Mouse (Mus musculus) 3T3-L1 (cell line): ENCODE results near the gene Ptprg.

Experiments
- DNase-seq: peaks from one replicate; pipeline ENCODE4 v3.0.0-alpha.2; 2015; ENCODE audit warnings: low read depth, low spot score

The Ptprg gene

GRCm38 (mm10) chr14:12136536-12136935, 583.2 kb downstream of the Ptprg start:
- DNase-seq, result no peak

- DNase-seq, result peak; percentile 61
Measured at GRCm38 (mm10) chr14:12139643-12140481, 586.5 kb downstream of the Ptprg start.

GRCm38 (mm10) chr14:12143941-12144485, 590.7 kb downstream of the Ptprg start:
- no peak for DNase-seq

DNA sequence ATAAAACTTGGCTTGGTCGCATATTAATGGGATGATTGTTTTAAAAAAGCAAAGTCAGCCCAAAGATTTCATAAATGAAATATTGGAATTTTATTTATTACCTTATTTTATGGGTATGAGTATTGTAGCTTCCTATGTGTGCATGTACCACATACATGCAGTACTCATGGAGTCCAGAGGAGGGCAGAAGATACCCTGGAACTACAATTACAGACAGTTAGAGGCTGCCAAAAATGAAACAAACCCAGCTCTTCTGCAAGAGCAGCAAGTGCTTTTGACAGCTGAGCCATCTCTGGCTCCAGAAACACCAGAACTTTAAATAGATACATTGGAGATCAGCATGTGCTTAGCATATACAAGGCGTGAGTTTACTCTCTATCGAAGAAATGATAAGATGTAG, 592.6 kb downstream of the Ptprg start:
- DNase-seq, result no peak

DNA sequence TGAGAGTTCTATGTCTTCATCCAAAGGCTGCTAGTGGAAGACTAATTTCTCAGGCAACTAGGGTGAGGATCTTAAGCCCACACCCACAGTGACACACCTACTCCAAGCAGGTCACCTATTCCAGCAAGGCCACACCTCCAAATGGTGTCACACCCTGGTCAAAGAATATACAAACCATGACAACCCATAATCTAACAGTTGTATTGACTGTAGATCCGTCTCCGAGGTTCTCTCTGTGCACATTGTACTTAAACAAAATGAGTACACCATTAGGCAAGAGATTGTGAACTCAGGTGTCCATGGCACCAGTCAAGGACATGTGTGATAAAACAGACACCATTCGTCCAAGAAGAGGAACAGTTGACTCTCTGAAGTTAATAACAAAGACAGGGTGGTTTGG, 596.2 kb downstream of the Ptprg start:
- DNase-seq, result no peak

- peak; percentile 51 for DNase-seq
Measured at GRCm38 (mm10) chr14:12151927-12152326, 598.6 kb downstream of the Ptprg start.

DNA sequence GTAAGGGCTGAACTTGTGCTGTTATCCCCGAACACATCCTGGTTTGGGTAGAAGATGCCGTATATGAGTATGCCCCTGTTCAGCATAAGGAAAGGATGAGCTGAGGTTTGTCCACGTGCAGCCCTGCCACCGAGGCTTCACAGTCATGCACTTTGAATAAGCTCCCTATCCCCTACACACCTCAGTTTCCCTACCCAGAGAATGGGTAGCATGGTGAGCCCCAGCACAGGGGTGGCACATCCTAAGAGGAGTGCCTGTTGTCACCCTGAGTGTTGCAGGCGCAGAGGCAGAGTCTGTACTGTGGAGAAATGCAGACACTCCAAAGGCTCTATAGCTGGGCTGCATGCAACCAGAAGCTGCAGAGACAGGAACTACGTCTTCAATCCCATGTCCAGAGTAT, 599.4 kb downstream of the Ptprg start:
- DNase-seq, result no peak

DNA sequence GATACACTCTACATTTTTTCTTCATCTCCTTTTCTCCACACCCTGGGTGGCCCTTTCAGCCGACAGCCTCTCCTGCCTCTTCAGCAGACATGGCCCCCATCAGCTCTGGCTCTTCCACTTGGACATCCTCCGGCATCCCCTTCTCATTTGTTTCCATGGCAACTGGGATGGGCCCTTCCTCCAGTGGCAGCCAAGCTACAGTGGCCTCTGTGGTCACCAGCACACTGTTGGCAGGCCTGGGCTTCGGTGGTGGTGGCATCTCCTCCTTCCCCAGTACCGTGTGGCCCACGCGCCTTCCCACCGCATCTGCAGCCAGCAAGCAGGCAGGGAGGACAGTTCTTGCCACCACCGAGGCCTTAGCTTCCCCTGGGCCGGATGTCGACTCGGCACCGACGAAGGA, 600.3 kb downstream of the Ptprg start:
- no peak for DNase-seq

DNA sequence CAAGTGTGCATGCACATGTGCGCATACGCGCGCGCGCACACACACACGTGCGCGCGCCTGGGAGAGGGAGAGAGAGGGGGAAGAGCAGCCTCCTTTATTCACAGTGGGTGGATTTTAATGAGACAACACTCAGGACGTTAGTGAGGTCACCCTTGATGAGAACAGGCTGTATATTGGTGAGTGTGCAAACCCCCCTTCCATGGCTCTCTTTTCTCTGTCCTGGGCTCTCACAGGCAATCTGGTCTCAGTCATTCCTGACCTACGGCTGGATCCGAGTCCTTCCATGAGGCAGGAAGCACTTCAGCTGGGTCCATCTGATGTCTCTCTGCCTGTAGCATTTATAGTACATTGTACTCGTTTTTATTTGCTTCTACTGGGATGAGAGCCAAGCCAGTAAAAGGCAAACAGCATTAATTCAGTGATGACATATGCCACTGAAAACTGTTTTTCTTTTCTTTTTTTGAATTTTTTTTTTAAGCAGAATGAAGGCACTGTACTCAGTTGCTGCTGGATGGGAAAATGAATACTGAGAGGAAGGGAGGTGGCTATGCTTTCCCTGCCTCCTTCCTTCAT, 608.5 kb downstream of the Ptprg start:
- DNase-seq, result no peak

DNA sequence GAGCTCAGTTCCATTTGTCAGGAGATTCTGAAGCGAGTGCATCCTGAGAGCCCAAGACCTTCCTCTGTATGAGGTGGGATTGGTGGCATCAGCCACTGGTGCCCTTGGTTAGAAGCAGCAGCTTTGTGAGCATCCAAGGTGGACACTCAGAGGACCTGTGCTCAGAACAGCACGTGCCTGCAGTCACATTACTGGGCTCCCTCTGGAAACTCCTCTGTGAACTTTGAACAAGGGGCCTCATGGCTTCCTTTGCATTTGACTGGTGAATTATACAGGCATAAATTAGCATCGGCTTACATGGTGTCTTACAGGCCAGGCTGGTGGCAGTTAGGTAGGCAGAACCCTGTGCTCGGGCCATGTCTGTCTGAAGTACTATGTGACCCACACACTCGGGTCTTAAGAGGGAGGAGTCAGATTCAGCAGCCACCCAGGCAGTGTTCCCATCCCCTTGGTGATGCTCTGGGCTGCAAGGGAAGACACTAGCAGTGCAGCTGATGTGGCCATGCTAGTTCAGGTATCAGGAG, 609.1 kb downstream of the Ptprg start:
- DNase-seq, result no peak

- DNase-seq, result no peak
Measured at GRCm38 (mm10) chr14:12163196-12163595, 609.9 kb downstream of the Ptprg start.

DNA sequence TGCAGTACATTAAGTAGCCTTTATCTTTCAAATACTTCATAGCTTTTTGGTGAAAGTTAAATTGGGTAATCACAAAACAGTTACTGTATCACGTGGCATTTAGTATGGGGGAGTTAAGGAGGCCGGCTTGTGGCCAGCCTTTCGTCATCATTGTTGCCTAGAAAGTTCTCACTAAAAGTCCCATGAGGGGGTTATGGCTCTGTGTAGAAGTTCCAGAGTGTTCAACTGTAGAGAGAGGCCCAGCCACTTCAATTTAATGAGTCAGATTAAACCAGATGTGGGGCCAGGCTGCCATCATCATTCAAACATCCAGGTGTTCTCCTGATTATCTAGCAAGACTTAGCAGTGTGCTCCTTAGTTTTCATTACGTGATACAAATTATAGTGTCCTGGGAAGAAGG, 613.9 kb downstream of the Ptprg start:
- DNase-seq, result no peak

GRCm38 (mm10) chr14:12167651-12168050, 614.3 kb downstream of the Ptprg start:
- no peak for DNase-seq

- no peak for DNase-seq
Measured at GRCm38 (mm10) chr14:12177436-12177835, 624.1 kb downstream of the Ptprg start.

- no peak for DNase-seq
Measured at GRCm38 (mm10) chr14:12178645-12179044, 625.3 kb downstream of the Ptprg start.

DNA sequence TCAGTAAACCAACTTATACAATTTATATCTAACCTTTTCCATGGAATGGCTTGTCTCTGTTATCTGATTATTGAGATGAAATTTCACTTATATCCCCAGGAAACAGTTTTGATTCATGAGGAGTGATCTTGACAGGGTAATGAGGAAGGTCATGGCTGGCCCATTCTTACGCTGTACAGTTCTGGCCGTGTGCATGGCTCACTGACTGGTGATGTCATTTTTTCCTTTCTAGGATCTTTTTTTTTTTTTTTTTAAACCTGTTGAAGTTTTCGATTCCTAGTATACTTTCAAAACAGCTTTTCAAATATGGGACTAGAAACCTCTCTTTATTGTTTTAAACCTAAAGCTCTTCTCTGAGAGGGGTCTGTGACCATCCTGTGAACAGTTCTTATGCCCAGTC, 626.8 kb downstream of the Ptprg start:
- DNase-seq, result no peak

DNA sequence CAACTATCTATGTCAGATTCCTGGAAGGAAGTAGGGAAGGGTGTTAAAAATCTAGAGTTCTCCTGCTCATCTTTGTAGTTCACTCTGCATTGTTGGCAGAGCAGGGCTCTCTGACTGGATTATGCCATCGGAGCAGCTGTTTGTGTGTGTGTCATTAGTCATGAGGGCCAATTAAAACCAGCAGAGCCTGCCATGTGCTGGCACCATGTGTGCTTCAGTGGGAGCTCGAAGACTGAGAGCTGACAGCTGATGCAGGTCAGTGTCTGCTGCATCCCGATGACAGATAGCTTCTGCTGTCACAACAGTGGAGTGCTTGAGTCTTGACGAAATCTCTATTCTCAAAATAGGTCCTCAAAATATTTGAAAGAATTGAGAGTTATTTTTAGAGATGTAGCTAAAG, 631.7 kb downstream of the Ptprg start:
- no peak for DNase-seq

DNA sequence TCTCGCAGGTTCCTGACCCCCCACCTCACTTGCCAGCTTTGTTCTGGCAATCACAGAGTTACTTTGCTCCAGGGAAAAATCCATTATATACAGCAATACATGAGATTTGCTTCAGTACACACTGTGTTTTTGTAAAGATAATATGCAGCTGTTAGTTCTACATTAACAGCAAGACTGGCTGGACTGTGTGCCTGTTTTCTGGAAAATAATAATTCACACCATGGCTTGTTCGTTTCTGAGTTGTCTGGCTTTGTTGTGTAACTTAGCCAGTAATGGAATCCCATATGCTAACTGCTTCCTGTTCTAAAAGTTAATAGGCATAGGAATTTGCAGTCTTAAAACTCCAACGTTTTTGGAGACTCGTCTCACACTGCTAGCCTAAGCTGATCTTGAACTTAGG, 635.0 kb downstream of the Ptprg start:
- no peak for DNase-seq

DNA sequence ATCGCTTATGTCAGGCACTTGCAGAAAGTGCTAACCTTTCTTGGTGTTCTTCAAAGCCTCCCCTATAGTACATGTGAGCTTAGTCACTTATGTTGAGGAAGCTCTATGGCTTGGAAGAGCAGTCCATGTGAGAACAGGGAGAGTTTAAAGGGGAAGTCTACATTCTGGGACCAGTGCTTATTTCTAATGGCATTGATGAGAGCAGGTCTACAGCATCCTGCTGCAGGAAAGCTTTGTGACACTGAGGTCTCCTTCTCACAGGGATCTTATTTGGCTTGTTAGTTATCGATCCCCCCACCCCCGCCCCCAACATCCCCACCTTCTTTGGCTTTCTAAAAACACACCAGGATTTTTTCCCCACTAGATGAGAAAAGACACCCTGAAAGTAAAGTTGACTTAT, 635.9 kb downstream of the Ptprg start:
- DNase-seq, result no peak

GRCm38 (mm10) chr14:12189717-12190600, 636.6 kb downstream of the Ptprg start:
- DNase-seq, result no peak

- no peak for DNase-seq
Measured at GRCm38 (mm10) chr14:12191076-12191475, 637.7 kb downstream of the Ptprg start.

- no peak for DNase-seq
Measured at GRCm38 (mm10) chr14:12198735-12199134, 645.4 kb downstream of the Ptprg start.
